9 mouse cellular contexts compared by ENCODE assay signal in genomic region chr5:143363678-143364615, GRCm38 (mm10). TPM values are rescaled to one million over a fixed set of nuclear protein-coding genes. Genes with fewer than 3 reads are reported as not detected.
A peak's percentile ranks its signal among the peaks of the same experiment; 100 is the strongest.
DNase-seq lines count a peak whose midpoint lies in the region; ATAC-seq and TF ChIP-seq lines count a peak whose summit lies in the region.
"Had no signal": no experiment of that assay in that cellular context is flagged by ENCODE, and none has a peak within 500 bp of the region (broad histone marks: within the 10 kb centered on the region; RNA-seq: fewer than 3 reads in every experiment).

No protein-coding gene starts in this region.

- no peaks in the 10 kb centered on the region for H3K36me3 ChIP-seq in ES-Bruce4 (ENCODE audit: control insufficient read depth, insufficient read depth, low read length, poor library complexity, severe bottlenecking)
- H3K36me3 ChIP-seq in forebrain, embryonic 15.5 days = no peaks in the 10 kb centered on the region
- no peaks in the 10 kb centered on the region for H3K36me3 ChIP-seq in limb, embryonic 14.5 days (ENCODE audit: control insufficient read depth, insufficient read depth, low read length)
- no peaks in the 10 kb centered on the region for H3K36me3 ChIP-seq in neural tube, embryonic 14.5 days (ENCODE audit: control insufficient read depth, insufficient read depth, low read length)

- peaks cover 12% of the 10 kb centered on the region for H3K4me1 ChIP-seq in cerebellum, adult 2 months (ENCODE audit: control insufficient read depth, insufficient read depth, low read length)
- H3K4me1 ChIP-seq in ES-Bruce4 (ENCODE audit: control insufficient read depth, insufficient read depth, low read length) = no peaks in the 10 kb centered on the region
- peaks cover 23% of the 10 kb centered on the region for H3K4me1 ChIP-seq in forebrain, embryonic 15.5 days
- H3K4me1 ChIP-seq in limb, embryonic 14.5 days (ENCODE audit: control insufficient read depth, insufficient read depth, low read length) = peaks cover 8% of the 10 kb centered on the region; the same call in 1 of the 2 replicates
- no peaks in the 10 kb centered on the region for H3K4me1 ChIP-seq in neural tube, embryonic 14.5 days (ENCODE audit: control insufficient read depth, insufficient read depth, low read length)

- H3K27me3 ChIP-seq in cerebellum, adult 2 months (ENCODE audit: control insufficient read depth, insufficient read depth, low read length) = no peaks in the 10 kb centered on the region
- no peaks in the 10 kb centered on the region for H3K27me3 ChIP-seq in ES-Bruce4 (ENCODE audit: control insufficient read depth, insufficient read depth, low read length, poor library complexity, severe bottlenecking)
- peaks cover 22% of the 10 kb centered on the region; the same call in 1 of the 2 replicates for H3K27me3 ChIP-seq in forebrain, embryonic 15.5 days
- H3K27me3 ChIP-seq in limb, embryonic 14.5 days (ENCODE audit: control insufficient read depth, insufficient read depth, low read length) = peaks cover 41% of the 10 kb centered on the region
- H3K27me3 ChIP-seq in neural tube, embryonic 14.5 days (ENCODE audit: control insufficient read depth, insufficient read depth, low read length) = peaks cover 7% of the 10 kb centered on the region

- H3K27ac ChIP-seq in cerebellum, adult 2 months (ENCODE audit: insufficient read depth, low read length) = no peak overlapping the region
- no peak overlapping the region for H3K27ac ChIP-seq in ES-Bruce4 (ENCODE audit: insufficient read depth, low read length)
- H3K27ac ChIP-seq in forebrain, embryonic 15.5 days (replicated peaks) = peak overlapping the region; percentile 25
- H3K27ac ChIP-seq in limb, embryonic 14.5 days (replicated peaks; ENCODE audit: low read depth, low read length) = no peak overlapping the region
- no peak overlapping the region for H3K27ac ChIP-seq in neural tube, embryonic 14.5 days (ENCODE audit: low read depth, low read length)

- DNase-seq in cerebellum, adult 2 months = no peak
- no peak for DNase-seq in cerebellum, adult 9-10 months
- peak; percentile 27 for DNase-seq in limb, embryonic 14.5 days (ENCODE audit: low spot score)
- no peak for DNase-seq in spleen, adult 18-20 months
- DNase-seq in layer of hippocampus, adult 8-10 months (ENCODE audit: low spot score in 2 of 2) = no peak

- H3K9ac ChIP-seq in ES-Bruce4 (ENCODE audit: low read depth, poor library complexity, severe bottlenecking) = no peak overlapping the region
- H3K9ac ChIP-seq in forebrain, embryonic 15.5 days (replicated peaks) = peak overlapping the region; percentile 58
- H3K9ac ChIP-seq in limb, embryonic 14.5 days (ENCODE audit: low read depth, low read length, severe bottlenecking) = peak overlapping the region; percentile 61
- peak overlapping the region; percentile 60 for H3K9ac ChIP-seq in neural tube, embryonic 14.5 days (replicated peaks; ENCODE audit: low read depth, low read length)

- H3K4me3 ChIP-seq in cerebellum, adult 2 months (replicated peaks; ENCODE audit: insufficient read depth, low read depth, low read length) = peak overlapping the region; percentile 63
- peak overlapping the region; percentile 29 for H3K4me3 ChIP-seq in ES-Bruce4 (ENCODE audit: low read depth, low read length)
- peak overlapping the region; percentile 52 for H3K4me3 ChIP-seq in forebrain, embryonic 15.5 days
- H3K4me3 ChIP-seq in limb, embryonic 14.5 days (replicated peaks; ENCODE audit: low read length) = peak overlapping the region; percentile 43
- peak overlapping the region; percentile 41 for H3K4me3 ChIP-seq in neural tube, embryonic 14.5 days (ENCODE audit: low read depth, low read length)

- WGBS in cerebellum, adult 2 months = under 1% methylated on average over 47 of the region's 47 CpGs
- WGBS in forebrain, embryonic 15.5 days = under 1% methylated on average over 47 of the region's 47 CpGs
- WGBS in limb, embryonic 14.5 days = under 1% methylated on average over 47 of the region's 47 CpGs
- under 1% methylated on average over 47 of the region's 47 CpGs for WGBS in neural tube, embryonic 14.5 days

- ATAC-seq in forebrain, embryonic 15.5 days (replicated peaks) = peak; percentile 72
- peak; percentile 70 for ATAC-seq in limb, embryonic 14.5 days (ENCODE audit: low FRiP score, low read depth)
- peak; percentile 84 for ATAC-seq in neural tube, embryonic 14.5 days (ENCODE audit: low read depth)

- no peak for TF ChIP-seq EP300 in ES-Bruce4 (IDR thresholded peaks at IDR 0.05; ENCODE audit: insufficient read depth, low read depth, low read length)

- TF ChIP-seq POLR2A in cerebellum, adult 2 months (IDR thresholded peaks at IDR 0.05; ENCODE audit: borderline replicate concordance, insufficient read depth, low read length) = no peak
- TF ChIP-seq POLR2A in ES-Bruce4 (IDR thresholded peaks at IDR 0.05; ENCODE audit: insufficient read depth, low read length) = no peak
- no peak for TF ChIP-seq POLR2A in limb, embryonic 14.5 days (IDR thresholded peaks at IDR 0.05; ENCODE audit: borderline replicate concordance, extremely low read depth, insufficient read depth, insufficient read length)

- TF ChIP-seq CTCF in cerebellum, adult 2 months (IDR thresholded peaks at IDR 0.05; ENCODE audit: borderline replicate concordance, insufficient read depth, low read depth, low read length) = no peak
- no peak for TF ChIP-seq CTCF in ES-Bruce4 (IDR thresholded peaks at IDR 0.05; ENCODE audit: low read depth, low read length)

- H3K4me2 ChIP-seq in forebrain, embryonic 15.5 days (replicated peaks) = peak overlapping the region; percentile 86
- peak overlapping the region; percentile 94 for H3K4me2 ChIP-seq in limb, embryonic 14.5 days (replicated peaks; ENCODE audit: low read depth, low read length, severe bottlenecking)
- peak overlapping the region; percentile 81 for H3K4me2 ChIP-seq in neural tube, embryonic 14.5 days (ENCODE audit: low read depth, low read length)

- H3K9me3 ChIP-seq in ES-Bruce4 (replicated peaks; ENCODE audit: control insufficient read depth, insufficient read depth, low read length, poor library complexity, severe bottlenecking) = no peaks in the 10 kb centered on the region
- H3K9me3 ChIP-seq in forebrain, embryonic 15.5 days = no peaks in the 10 kb centered on the region
- no peaks in the 10 kb centered on the region for H3K9me3 ChIP-seq in limb, embryonic 14.5 days (ENCODE audit: control insufficient read depth, low read length)
- H3K9me3 ChIP-seq in neural tube, embryonic 14.5 days (ENCODE audit: control insufficient read depth, low read length) = no peaks in the 10 kb centered on the region

RNA-seq across cellular contexts. Expression of gene Grid2ip, which starts 6.8 kb away (rescaled TPM):
- polyA plus RNA-seq in cerebellum, adult 2 months (2012; rRNA removed) = 38.5 and 52.1 TPM in 2 replicates
- 0.38 and 0.57 TPM in 2 replicates for polyA plus RNA-seq in ES-Bruce4 (2011; ENCODE audit: insufficient read depth, insufficient read length, low read depth, missing spikeins)
- polyA plus RNA-seq in forebrain, embryonic 15.5 days (2015; fragmentation: Nextera tagmentation; extraction: Ambion mirVana) = 0.42 and 0.88 TPM in 2 replicates
- 1.5 and 2.2 TPM in 2 replicates for polyA plus RNA-seq in limb, embryonic 14.5 days (2012; rRNA removed)
- polyA plus RNA-seq in limb, embryonic 14.5 days (2014; fragmentation: Nextera tagmentation; extraction: Ambion mirVana) = 0.51 and 0.89 TPM in 2 replicates
- 0.24 and 0.44 TPM in 2 replicates for polyA plus RNA-seq in neural tube, embryonic 14.5 days (2014; fragmentation: Nextera tagmentation; extraction: Ambion mirVana)
- total RNA-seq in layer of hippocampus, adult 8-10 months (2022) = 1 to 10 TPM in 3 of 4 experiments, under 1 TPM in 1; 0.99 to 1.7 (median 1.5) TPM
- polyA plus RNA-seq: C2C12 had no signal

RNA-seq across cellular contexts. Expression of gene Zdhhc4, which starts 34.9 kb away (rescaled TPM):
- 68.3 and 69.7 TPM in 2 replicates for polyA plus RNA-seq in cerebellum, adult 2 months (2012; rRNA removed)
- polyA plus RNA-seq in ES-Bruce4 (2011; ENCODE audit: insufficient read depth, insufficient read length, low read depth, missing spikeins) = 27.2 and 28.9 TPM in 2 replicates
- 73.5 and 75.0 TPM in 2 replicates for polyA plus RNA-seq in forebrain, embryonic 15.5 days (2015; fragmentation: Nextera tagmentation; extraction: Ambion mirVana)
- polyA plus RNA-seq in limb, embryonic 14.5 days (2012; rRNA removed) = 67.2 and 92.8 TPM in 2 replicates
- 85.2 and 86.3 TPM in 2 replicates for polyA plus RNA-seq in limb, embryonic 14.5 days (2014; fragmentation: Nextera tagmentation; extraction: Ambion mirVana)
- polyA plus RNA-seq in neural tube, embryonic 14.5 days (2014; fragmentation: Nextera tagmentation; extraction: Ambion mirVana) = 81.2 and 84.9 TPM in 2 replicates
- total RNA-seq in layer of hippocampus, adult 8-10 months (2022) = 10 to 100 TPM; 50.4 to 57.0 (median 54.1) TPM

RNA-seq across cellular contexts. Expression of gene Kdelr2, which starts 39.7 kb away (rescaled TPM):
- polyA plus RNA-seq in cerebellum, adult 2 months (2012; rRNA removed) = 32.1 and 32.6 TPM in 2 replicates
- 80.1 and 80.4 TPM in 2 replicates for polyA plus RNA-seq in ES-Bruce4 (2011; ENCODE audit: insufficient read depth, insufficient read length, low read depth, missing spikeins)
- polyA plus RNA-seq in forebrain, embryonic 15.5 days (2015; fragmentation: Nextera tagmentation; extraction: Ambion mirVana) = 117 and 128 TPM in 2 replicates
- 189 and 268 TPM in 2 replicates for polyA plus RNA-seq in limb, embryonic 14.5 days (2012; rRNA removed)
- polyA plus RNA-seq in limb, embryonic 14.5 days (2014; fragmentation: Nextera tagmentation; extraction: Ambion mirVana) = 463 and 493 TPM in 2 replicates
- 114 and 146 TPM in 2 replicates for polyA plus RNA-seq in neural tube, embryonic 14.5 days (2014; fragmentation: Nextera tagmentation; extraction: Ambion mirVana)
- total RNA-seq in layer of hippocampus, adult 8-10 months (2022) = 10 to 100 TPM; 33.8 to 39.8 (median 37.0) TPM

RNA-seq across cellular contexts. Expression of gene E130309D02Rik, which starts 48.8 kb away (rescaled TPM):
- polyA plus RNA-seq in cerebellum, adult 2 months (2012; rRNA removed) = 17.0 and 17.8 TPM in 2 replicates
- 22.3 and 23.8 TPM in 2 replicates for polyA plus RNA-seq in ES-Bruce4 (2011; ENCODE audit: insufficient read depth, insufficient read length, low read depth, missing spikeins)
- polyA plus RNA-seq in forebrain, embryonic 15.5 days (2015; fragmentation: Nextera tagmentation; extraction: Ambion mirVana) = 47.9 and 50.4 TPM in 2 replicates
- polyA plus RNA-seq in limb, embryonic 14.5 days (2012; rRNA removed) = 25.2 and 35.2 TPM in 2 replicates
- polyA plus RNA-seq in limb, embryonic 14.5 days (2014; fragmentation: Nextera tagmentation; extraction: Ambion mirVana) = 29.2 and 33.3 TPM in 2 replicates
- 20.1 and 29.0 TPM in 2 replicates for polyA plus RNA-seq in neural tube, embryonic 14.5 days (2014; fragmentation: Nextera tagmentation; extraction: Ambion mirVana)
- total RNA-seq in layer of hippocampus, adult 8-10 months (2022) = 10 to 100 TPM; 22.7 to 25.8 (median 24.1) TPM

Comparison
In these comparisons a context has a peak if more than half of its experiments do, and no peak if none do; other contexts are left out.
1. RNA of gene Grid2ip, which starts 6.8 kb away (polyA plus RNA-seq): 38.5 to 52.1 TPM in cerebellum, adult 2 months; 0.51 to 2.2 TPM in limb, embryonic 14.5 days, 0.38 to 0.57 TPM in ES-Bruce4, 0.24 to 0.44 TPM in neural tube, embryonic 14.5 days and 0.42 to 0.88 TPM in forebrain, embryonic 15.5 days; every median in the first group is over 10 times any median in the second.
2. Peak in every context shown above with its lines, with median percentiles within 50 percentile points of each other: H3K4me3 ChIP-seq, ATAC-seq and H3K4me2 ChIP-seq.